Mouse (Mus musculus) lung, postnatal 36 days (tissue): ENCODE measurements at regions not wholly inside any gene's neighbourhood (a gene's known extent, or its start where the extent isn't known, plus 50 kb on each side); places are given as distances from the start of the nearest gene placed in this dataset.

Source experiments
- DNase-seq: peaks from one replicate; pipeline ENCODE4 v3.0.0; 2022; ENCODE audit warnings: mixed read lengths

GRCm38 (mm10) chr13:32649982-32650381 is 133.8 kb downstream of the Mylk4 start:
- DNase-seq = no peak

GRCm38 (mm10) chr13:32643030-32643750 is 140.6 kb downstream of the Mylk4 start:
- DNase-seq = peak; percentile 7

- no peak for DNase-seq
Measured at GRCm38 (mm10) chr13:32640941-32641340, 142.8 kb downstream of the Mylk4 start.

- peak; percentile 70 for DNase-seq
Measured at GRCm38 (mm10) chr13:32630122-32630732, 153.5 kb downstream of the Mylk4 start.

GRCm38 (mm10) chr13:32613916-32614315 is 169.8 kb downstream of the Mylk4 start:
- no peak for DNase-seq

GRCm38 (mm10) chr13:32611551-32612295 is 172.0 kb downstream of the Mylk4 start:
- no peak for DNase-seq

GRCm38 (mm10) chr13:32610970-32611369 is 172.8 kb downstream of the Mylk4 start:
- peak; percentile 23 for DNase-seq

GRCm38 (mm10) chr13:32608413-32608812 is 175.3 kb downstream of the Mylk4 start:
- no peak for DNase-seq

GRCm38 (mm10) chr13:32603925-32604590 is 179.7 kb downstream of the Mylk4 start:
- DNase-seq = peak; percentile 13

- no peak for DNase-seq
Measured at GRCm38 (mm10) chr13:32601315-32601714, 182.4 kb downstream of the Mylk4 start.

GRCm38 (mm10) chr13:32593611-32594010 is 190.1 kb downstream of the Mylk4 start:
- no peak for DNase-seq

GRCm38 (mm10) chr13:32593131-32593530 is 190.6 kb downstream of the Mylk4 start:
- DNase-seq = no peak

- no peak for DNase-seq
Measured at GRCm38 (mm10) chr13:32581598-32581997, 202.2 kb downstream of the Mylk4 start.

- DNase-seq = no peak
Measured at GRCm38 (mm10) chr13:32567850-32568249, 215.9 kb downstream of the Mylk4 start.

- DNase-seq = no peak
Measured at GRCm38 (mm10) chr13:32560666-32561065, 222.1 kb upstream of the Gmds start.

- no peak for DNase-seq
Measured at GRCm38 (mm10) chr13:32556396-32556795, 217.9 kb upstream of the Gmds start.

- no peak for DNase-seq
Measured at GRCm38 (mm10) chr13:32555064-32555463, 216.5 kb upstream of the Gmds start.

- no peak for DNase-seq
Measured at GRCm38 (mm10) chr13:32554601-32555000, 216.1 kb upstream of the Gmds start.

- peak; percentile 79 for DNase-seq
Measured at GRCm38 (mm10) chr13:32553136-32553535, 214.6 kb upstream of the Gmds start.

GRCm38 (mm10) chr13:32550113-32550512 is 211.6 kb upstream of the Gmds start:
- DNase-seq = no peak

GRCm38 (mm10) chr13:32547126-32547525 is 208.6 kb upstream of the Gmds start:
- no peak for DNase-seq

GRCm38 (mm10) chr13:32544986-32545740 is 206.6 kb upstream of the Gmds start:
- peak; percentile 34 for DNase-seq
